Mouse (Mus musculus) adrenal gland, postnatal 36 days (tissue): ENCODE results near the gene Smyd3. TPM values are rescaled to one million over a fixed set of nuclear protein-coding genes. Genes with fewer than 3 reads are reported as not detected.

Experiments used
- DNase-seq, 2 experiments: peaks; one replicate each; pipeline ENCODE4 v3.0.0; 2021; ENCODE audit warnings: mixed read lengths in 1 of 2
- total RNA-seq, 2 experiments: library from RNA; stranded (reverse); gene quantifications; 2 replicates each; pipeline ENCODE4 v1.2.3; 2021

Gene Smyd3
- total RNA-seq, 2 experiments from 2014 or later = 5.1 to 7.7 TPM

- no peak for DNase-seq
Measured at GRCm38 (mm10) chr1:179519901-179520300, 2.1 kb upstream of the Smyd3 start.

- DNase-seq = peak; percentile 11 to 13
Measured at GRCm38 (mm10) chr1:179516941-179517712, 714 bp downstream of the Smyd3 start.

- no peak for DNase-seq
Measured at GRCm38 (mm10) chr1:179511895-179512294, 5.9 kb downstream of the Smyd3 start.

- no peak for DNase-seq
Measured at GRCm38 (mm10) chr1:179510546-179511340, 7.1 kb downstream of the Smyd3 start.

GRCm38 (mm10) chr1:179506530-179507315 is 11.1 kb downstream of the Smyd3 start:
- DNase-seq = peak; percentile 27 to 56

GRCm38 (mm10) chr1:179502565-179502964 is 15.3 kb downstream of the Smyd3 start:
- peak in 1 of 2 experiments; percentile 18 for DNase-seq

- no peak for DNase-seq
Measured at GRCm38 (mm10) chr1:179499257-179499656, 18.6 kb downstream of the Smyd3 start.

GRCm38 (mm10) chr1:179492908-179493307 is 24.9 kb downstream of the Smyd3 start:
- no peak for DNase-seq

GRCm38 (mm10) chr1:179488520-179488919 is 29.3 kb downstream of the Smyd3 start:
- DNase-seq = no peak

GRCm38 (mm10) chr1:179487990-179488389 is 29.9 kb downstream of the Smyd3 start:
- DNase-seq = no peak

- no peak for DNase-seq
Measured at GRCm38 (mm10) chr1:179487238-179487637, 30.6 kb downstream of the Smyd3 start.

GRCm38 (mm10) chr1:179485784-179486540 is 31.9 kb downstream of the Smyd3 start:
- DNase-seq = no peak

GRCm38 (mm10) chr1:179480862-179481261 is 37.0 kb downstream of the Smyd3 start:
- DNase-seq = no peak

- DNase-seq = peak; percentile 39 to 65
Measured at GRCm38 (mm10) chr1:179477157-179477902, 40.5 kb downstream of the Smyd3 start.

GRCm38 (mm10) chr1:179476461-179477156 is 41.2 kb downstream of the Smyd3 start:
- peak in 1 of 2 experiments; percentile 31 for DNase-seq

GRCm38 (mm10) chr1:179474776-179475175 is 43.1 kb downstream of the Smyd3 start:
- no peak for DNase-seq

- no peak for DNase-seq
Measured at GRCm38 (mm10) chr1:179473920-179474643, 43.8 kb downstream of the Smyd3 start.

- DNase-seq = no peak
Measured at GRCm38 (mm10) chr1:179467970-179468369, 49.9 kb downstream of the Smyd3 start.

- DNase-seq = no peak
Measured at GRCm38 (mm10) chr1:179462376-179462775, 55.5 kb downstream of the Smyd3 start.
